Mouse (Mus musculus) embryonic facial prominence, embryonic 12.5 days (tissue): ENCODE results near the gene Zfp617. TPM values are rescaled to one million over a fixed set of nuclear protein-coding genes. Genes with fewer than 3 reads are reported as not detected.
A peak's percentile ranks its signal among the peaks of the same experiment; 100 is the strongest.
"Not testable (repeated sequence)": the region's sequence is repeated elsewhere in the genome, so short reads cannot be mapped to it uniquely, and the experiment has no call there.

ENCODE experiments used
- ATAC-seq: fragments of 200-750 bp; cut with Nextera tagmentation; 2 replicates; pipeline ENCODE4 v1.8.0; 2017; ENCODE audit not compliant: insufficient number of reproducible peaks, insufficient read depth, low FRiP score, low TSS enrichment
- H3K27ac ChIP-seq: fragments of 300-500 bp; sonication (generic); 2 replicates; pipeline ENCODE4 v1.5.1; 2016; ENCODE audit warnings: mild to moderate bottlenecking
- H3K27me3 ChIP-seq: fragments of 300-500 bp; sonication (generic); 2 replicates; pipeline ENCODE4 v1.6.1; 2016; ENCODE audit warnings: mild to moderate bottlenecking, moderate library complexity
- H3K36me3 ChIP-seq: fragments of 300-500 bp; sonication (generic); 2 replicates; pipeline ENCODE4 v1.6.1; 2016; ENCODE audit warnings: mild to moderate bottlenecking
- H3K4me1 ChIP-seq: fragments of 300-500 bp; sonication (generic); 2 replicates; pipeline ENCODE4 v1.6.1; 2016
- H3K4me2 ChIP-seq: fragments of 300-500 bp; sonication (generic); replicated peaks from 2 replicates; pipeline ENCODE4 v1.6.1; 2016; ENCODE audit warnings: mild to moderate bottlenecking, moderate library complexity
- H3K4me3 ChIP-seq: fragments of 300-500 bp; sonication (generic); 2 replicates; pipeline ENCODE4 v1.5.1; 2016; ENCODE audit warnings: mild to moderate bottlenecking
- H3K9ac ChIP-seq: fragments of 300-500 bp; sonication (generic); 2 replicates; pipeline ENCODE4 v1.6.1; 2016; ENCODE audit warnings: mild to moderate bottlenecking, moderate library complexity
- H3K9me3 ChIP-seq: fragments of 300-500 bp; sonication (generic); 2 replicates; pipeline ENCODE4 v1.6.1; 2016; ENCODE audit warnings: mild to moderate bottlenecking, moderate library complexity
- WGBS: fragments of 180-500 bp; shearing (Covaris S2); methylation state at CpG from one replicate; pipeline ENCODE4 v1.1.7; 2016; 5-methylcytosine and 5-hydroxymethylcytosine counted together
- polyA plus RNA-seq: library from polyadenylated mRNA; unstranded; fragments of >200 nt; fragmentation: Nextera tagmentation; extraction: Ambion mirVana; gene quantifications from 2 replicates; pipeline ENCODE4 v1.2.1, GENCODE M21; 2016

Zfp617 gene
- 30.5 and 31.9 TPM in 2 replicates for polyA plus RNA-seq

GRCm38 (mm10) chr8:71908309-71909261 lies at the start of gene Zfp617, which contains the start of gene Zfp882:
Gene Zfp617 (plus strand): TSS chr8:71908635.
Gene Zfp882 (plus strand): TSS chr8:71908608.
- H3K9me3 ChIP-seq: no peaks in the 10 kb centered on the region
- no peaks in the 10 kb centered on the region for H3K4me1 ChIP-seq
- ATAC-seq: peak; percentile 94
- H3K36me3 ChIP-seq: peaks cover 3% of the 10 kb centered on the region
- no peaks in the 10 kb centered on the region for H3K27me3 ChIP-seq
- H3K4me2 ChIP-seq: peak within 1 kb of the TSS; percentile 50
- peak within 1 kb of the TSS; percentile 71 for H3K4me3 ChIP-seq
- WGBS: 6% methylated on average over 47 of the region's 47 CpGs
- H3K9ac ChIP-seq: peak within 1 kb of the TSS; percentile 91
- peak within 1 kb of the TSS; percentile 97 for H3K27ac ChIP-seq

DNA sequence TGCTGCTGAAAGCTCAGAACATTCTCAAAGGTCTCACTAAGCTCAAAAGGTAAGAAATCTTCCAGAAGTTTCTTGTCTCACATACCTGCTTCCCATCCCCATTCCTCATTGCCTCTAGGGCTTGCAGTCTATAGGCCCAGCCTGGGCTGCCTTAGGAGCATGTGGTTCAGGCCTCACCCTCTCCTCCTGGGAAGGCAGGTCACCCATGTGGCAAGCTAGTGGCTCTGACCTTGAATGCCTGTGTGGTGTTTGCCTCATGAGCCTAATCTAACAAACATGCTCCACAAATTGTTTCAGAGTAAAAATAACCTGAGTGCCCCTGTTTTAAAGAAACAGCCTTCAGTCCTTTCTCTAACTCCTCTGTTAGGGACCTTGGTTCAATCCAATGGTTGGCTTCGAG lies 46.9 kb upstream of the Zfp617 start:
- not testable (repeated sequence) for H3K4me2 ChIP-seq, H3K4me1 ChIP-seq, H3K9ac ChIP-seq, ATAC-seq, H3K27me3 ChIP-seq, H3K4me3 ChIP-seq, H3K27ac ChIP-seq, H3K36me3 ChIP-seq, H3K9me3 ChIP-seq
- 71% methylated on average over 1 of the region's 1 CpGs for WGBS

DNA sequence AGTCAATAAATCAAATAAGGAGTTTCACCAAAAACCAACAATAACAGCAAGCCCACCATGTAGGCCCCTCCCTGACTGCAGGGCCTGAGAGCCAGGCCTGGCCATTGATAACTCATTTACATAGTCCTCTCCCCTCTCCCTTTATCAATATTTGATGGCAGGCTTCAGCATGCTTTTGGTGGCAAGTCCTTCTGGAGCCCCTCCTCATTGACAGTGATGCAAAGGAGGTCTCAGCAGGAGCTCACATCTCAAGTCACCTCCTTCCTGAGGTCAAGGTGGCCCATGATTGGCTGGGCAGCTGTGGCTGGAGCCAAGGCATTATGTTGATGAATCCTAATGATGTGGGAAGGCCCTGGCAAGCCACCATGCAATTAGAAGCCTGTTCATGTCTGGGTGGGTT lies 46.4 kb upstream of the Zfp617 start:
- not testable (repeated sequence) for H3K4me2 ChIP-seq, H3K4me1 ChIP-seq, H3K27me3 ChIP-seq, H3K9ac ChIP-seq, H3K36me3 ChIP-seq, H3K4me3 ChIP-seq, ATAC-seq, H3K27ac ChIP-seq, H3K9me3 ChIP-seq

DNA sequence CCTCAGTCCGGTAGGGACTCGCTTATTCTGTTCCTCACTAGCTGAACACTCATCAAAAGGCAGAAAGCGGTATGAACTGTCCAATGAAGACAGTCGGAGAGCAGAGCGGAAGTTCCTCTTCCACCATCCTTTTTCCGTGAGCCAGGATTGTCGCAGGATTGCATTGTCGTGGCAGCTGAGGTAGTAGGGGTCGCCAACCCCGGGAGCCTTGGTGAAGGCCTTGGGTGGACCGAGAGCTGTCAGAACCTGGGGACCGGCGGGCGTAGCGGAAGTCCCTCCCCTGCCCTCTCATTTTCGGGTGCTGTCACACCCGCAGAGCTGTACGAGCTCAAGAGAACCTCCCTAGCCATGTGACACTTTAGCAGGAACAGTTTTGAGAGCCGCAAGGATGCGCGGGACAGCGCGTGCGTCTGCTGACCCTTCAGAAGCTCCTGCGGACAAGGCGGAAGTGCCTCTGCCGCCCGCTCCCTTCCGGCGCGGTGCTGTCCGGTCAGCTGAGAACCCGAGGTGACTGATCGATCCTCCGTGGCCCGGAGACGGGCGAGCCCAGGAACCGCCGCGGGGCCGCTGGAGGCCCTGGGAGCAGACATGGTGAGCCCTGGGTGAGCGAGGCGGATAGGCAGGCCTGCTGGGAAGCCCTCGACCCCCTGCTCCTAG lies 26.7 kb upstream of the Zfp617 start, which contains the start of gene Zfp709:
Zfp709 (plus strand) TSS at position 402 of the 657 bp plus-strand sequence.
- peak within 1 kb of the TSS; percentile 88 for H3K4me2 ChIP-seq
- peak within 1 kb of the TSS; percentile 80 for H3K9ac ChIP-seq
- H3K4me3 ChIP-seq: peak within 1 kb of the TSS; percentile 74
- 5% methylated on average over 45 of the region's 45 CpGs for WGBS
- no peaks in the 10 kb centered on the region for H3K4me1 ChIP-seq
- H3K27me3 ChIP-seq: no peaks in the 10 kb centered on the region
- H3K9me3 ChIP-seq: peaks cover 20% of the 10 kb centered on the region; the same call in 1 of the 2 replicates
- peak; percentile 84 for ATAC-seq
- 0 out of 2 replicates have a peak within 1 kb of the TSS, but pooled peaks have one; percentile 52 for H3K27ac ChIP-seq
- H3K36me3 ChIP-seq: peaks cover 21% of the 10 kb centered on the region

- ATAC-seq, H3K4me3 ChIP-seq, H3K4me1 ChIP-seq, H3K36me3 ChIP-seq, H3K9me3 ChIP-seq, H3K9ac ChIP-seq, H3K27ac ChIP-seq, H3K27me3 ChIP-seq, H3K4me2 ChIP-seq: not testable (repeated sequence)
- 36% methylated on average over 11 of the region's 11 CpGs for WGBS
These were observed 7.8 kb upstream of the Zfp617 start for GRCm38 (mm10) chr8:71900666-71901065.

DNA sequence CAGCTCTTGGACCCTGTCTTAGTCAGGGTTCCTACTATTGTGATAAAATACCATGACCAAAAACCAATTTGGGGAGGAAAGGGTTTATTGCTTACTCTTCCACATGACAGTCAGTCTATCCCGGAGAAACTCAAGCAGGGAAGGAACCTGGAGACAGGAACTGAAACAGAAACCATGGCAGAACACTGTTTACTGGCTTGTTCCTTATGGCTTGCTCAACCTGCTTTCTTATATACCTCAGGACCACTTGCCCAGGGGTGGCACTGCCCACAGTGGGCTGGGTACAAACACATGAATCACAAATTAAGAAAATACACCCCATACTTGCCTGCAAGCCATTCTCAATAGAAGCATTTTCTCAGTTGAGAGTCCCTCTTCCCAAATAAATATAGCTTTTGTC lies 5.4 kb upstream of the Zfp617 start:
- not testable (repeated sequence) for H3K9ac ChIP-seq, H3K9me3 ChIP-seq, ATAC-seq, H3K36me3 ChIP-seq, H3K27me3 ChIP-seq, H3K4me2 ChIP-seq, H3K27ac ChIP-seq, H3K4me3 ChIP-seq, H3K4me1 ChIP-seq
- 81% methylated on average over 1 of the region's 1 CpGs for WGBS

DNA sequence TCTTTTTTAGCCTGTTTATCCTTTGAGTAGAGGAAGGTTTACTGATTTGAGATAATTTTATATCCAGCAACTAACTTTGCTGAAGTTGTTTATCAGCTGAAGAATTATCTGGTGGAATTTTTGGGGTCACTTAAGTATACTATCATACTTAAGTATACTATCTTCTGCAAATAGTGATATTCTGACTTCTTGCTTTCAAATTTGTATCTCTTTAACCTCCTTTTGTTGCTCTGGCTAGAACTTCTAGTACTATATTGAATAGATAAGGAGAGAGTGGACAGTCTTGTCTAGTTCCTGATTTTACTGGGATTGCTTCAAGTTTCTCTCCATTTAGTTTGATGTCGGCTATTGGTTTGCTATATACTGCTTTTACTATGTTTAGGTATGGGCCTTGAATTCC lies 1.6 kb upstream of the Zfp617 start:
- H3K27me3 ChIP-seq: no peaks in the 10 kb centered on the region
- no peak overlapping the region for H3K4me3 ChIP-seq
- H3K9ac ChIP-seq: no peak overlapping the region
- H3K4me1 ChIP-seq: no peaks in the 10 kb centered on the region
- 95% methylated on average over 1 of the region's 1 CpGs for WGBS
- no peaks in the 10 kb centered on the region for H3K36me3 ChIP-seq
- no peak overlapping the region for H3K27ac ChIP-seq
- H3K4me2 ChIP-seq: no peak overlapping the region
- H3K9me3 ChIP-seq: no peaks in the 10 kb centered on the region
- ATAC-seq: no peak

- ATAC-seq: no peak
- Histone ChIP-seq H3K4me3 (peak overlapping the region; percentile 71), H3K9me3 (no peaks in the 10 kb centered on the region), H3K9ac (no peak overlapping the region), H3K4me2 (peak overlapping the region; percentile 50), H3K27me3 (no peaks in the 10 kb centered on the region), H3K4me1 (no peaks in the 10 kb centered on the region), H3K36me3 (no peaks in the 10 kb centered on the region), H3K27ac (peak overlapping the region; percentile 97)
- 94% methylated on average over 5 of the region's 5 CpGs for WGBS
These were observed 607 bp upstream of the Zfp617 start for GRCm38 (mm10) chr8:71907798-71908257.

GRCm38 (mm10) chr8:71912286-71912685 lies 3.9 kb downstream of the Zfp617 start:
- ATAC-seq: no peak
- H3K27me3 ChIP-seq: no peaks in the 10 kb centered on the region
- H3K4me3 ChIP-seq: no peak overlapping the region
- H3K4me2 ChIP-seq: no peak overlapping the region
- no peak overlapping the region for H3K9ac ChIP-seq
- H3K27ac ChIP-seq: no peak overlapping the region
- H3K36me3 ChIP-seq: peaks cover 24% of the 10 kb centered on the region
- H3K4me1 ChIP-seq: no peaks in the 10 kb centered on the region
- H3K9me3 ChIP-seq: no peaks in the 10 kb centered on the region
- WGBS: 93% methylated on average over 2 of the region's 2 CpGs

DNA sequence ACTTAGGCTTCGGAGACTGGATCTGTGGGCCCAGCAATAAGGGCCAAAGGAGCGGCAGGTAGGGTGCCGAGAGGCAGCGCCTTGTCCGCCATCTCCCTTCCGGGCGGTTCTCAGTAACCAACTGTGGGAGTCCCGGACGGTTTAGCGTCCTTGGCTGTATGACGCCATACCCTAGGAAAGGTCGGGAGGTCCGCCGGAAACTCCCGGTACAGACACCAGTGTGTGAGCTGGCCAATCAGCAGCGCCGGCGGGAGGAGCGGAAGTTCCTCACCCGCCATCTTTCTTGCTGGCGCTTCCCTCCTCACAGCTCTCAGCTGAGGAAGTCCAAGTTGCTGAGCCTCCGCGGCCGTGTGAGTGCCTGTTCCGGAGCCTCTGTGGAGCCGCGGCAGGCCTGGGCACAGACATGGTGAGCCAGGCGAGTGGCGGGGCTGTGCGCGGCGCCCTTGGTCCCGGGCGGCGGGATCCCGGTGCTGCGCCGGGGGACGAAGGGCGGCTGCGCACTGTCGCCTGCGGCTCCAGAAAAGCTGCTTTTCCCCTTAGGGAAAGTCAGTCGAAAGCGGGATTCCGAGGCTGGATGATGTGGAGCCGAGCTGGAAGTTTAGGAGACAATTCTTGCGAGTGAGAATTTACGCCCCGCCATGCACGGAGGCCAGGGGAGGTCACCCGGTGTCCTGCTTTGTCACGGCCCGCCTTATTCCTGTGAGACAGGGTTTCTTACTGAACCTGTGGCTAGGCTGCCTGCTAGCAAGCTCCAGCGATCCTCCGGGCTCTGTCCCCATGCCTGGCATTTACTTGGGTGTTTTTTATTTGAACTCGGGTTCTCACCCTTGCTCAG lies 14.3 kb downstream of the Zfp617 start:
- Histone ChIP-seq H3K9ac (peak overlapping the region; percentile 83), H3K4me3 (peak overlapping the region; percentile 72), H3K27ac (peak overlapping the region; percentile 97), H3K27me3 (no peaks in the 10 kb centered on the region), H3K9me3 (no peaks in the 10 kb centered on the region), H3K4me2 (peak overlapping the region; percentile 68), H3K36me3 (no peaks in the 10 kb centered on the region), H3K4me1 (peaks cover 7% of the 10 kb centered on the region)
- ATAC-seq: peak; percentile 99
- WGBS: under 1% methylated on average over 57 of the region's 57 CpGs

GRCm38 (mm10) chr8:71925791-71926190 lies 17.4 kb downstream of the Zfp617 start:
- WGBS: 95% methylated on average over 5 of the region's 5 CpGs
- Histone ChIP-seq H3K36me3 (peaks cover 19% of the 10 kb centered on the region), H3K27ac (no peak overlapping the region), H3K9ac (no peak overlapping the region), H3K9me3 (no peaks in the 10 kb centered on the region), H3K27me3 (no peaks in the 10 kb centered on the region), H3K4me2 (no peak overlapping the region), H3K4me1 (peaks cover 7% of the 10 kb centered on the region), H3K4me3 (no peak overlapping the region)
- ATAC-seq: no peak
